Mouse (Mus musculus) lung, postnatal 0 days (tissue): ENCODE measurements around the gene Fez2. TPM values are rescaled to one million over a fixed set of nuclear protein-coding genes. Genes with fewer than 3 reads are reported as not detected.

Experiments used
- ATAC-seq: fragments of 200-750 bp; cut with Nextera tagmentation; 2 replicates; pipeline ENCODE4 v1.8.0; 2017; ENCODE audit warnings: moderate library complexity
- DNase-seq: peaks from one replicate; pipeline ENCODE4 v3.0.0-alpha.2; 2016; ENCODE audit warnings: low spot score
- H3K27ac ChIP-seq: fragments of 300-500 bp; sonication (generic); 2 replicates; pipeline ENCODE4 v1.5.1; 2014; ENCODE audit warnings: antibody characterized with exemption, mild to moderate bottlenecking, low read length, mixed read lengths
- H3K27me3 ChIP-seq: fragments of 300-500 bp; sonication (generic); replicated peaks from 2 replicates; pipeline ENCODE4 v1.6.1; 2014; ENCODE audit warnings: low read length, mixed read lengths; ENCODE audit not compliant: insufficient read depth
- H3K36me3 ChIP-seq: fragments of 300-500 bp; sonication (generic); 2 replicates; pipeline ENCODE4 v1.6.1; 2014; ENCODE audit warnings: low read length, mixed read lengths; ENCODE audit not compliant: insufficient read depth
- H3K4me1 ChIP-seq: fragments of 300-500 bp; sonication (generic); 2 replicates; pipeline ENCODE4 v1.6.1; 2014; ENCODE audit warnings: antibody characterized with exemption, low read depth, low read length, mixed read lengths; ENCODE audit not compliant: insufficient read depth
- H3K4me2 ChIP-seq: fragments of 300-500 bp; sonication (generic); replicated peaks from 2 replicates; pipeline ENCODE4 v1.6.1; 2014; ENCODE audit warnings: low read depth, mild to moderate bottlenecking, low read length, moderate library complexity, mixed read lengths
- H3K4me3 ChIP-seq: fragments of 300-500 bp; sonication (generic); 2 replicates; pipeline ENCODE4 v1.5.1; 2014; ENCODE audit warnings: low read depth, low read length
- H3K9ac ChIP-seq: fragments of 300-500 bp; sonication (generic); replicated peaks from 2 replicates; pipeline ENCODE4 v1.6.1; 2014; ENCODE audit warnings: low read depth, mild to moderate bottlenecking
- H3K9me3 ChIP-seq: fragments of 300-500 bp; sonication (generic); 2 replicates; pipeline ENCODE4 v1.6.1; 2016; ENCODE audit warnings: low read length, mixed read lengths
- CTCF ChIP-seq: IDR thresholded peaks from 2 replicates; pipeline ENCODE4 v1.5.1; 2016; ENCODE audit warnings: antibody characterized with exemption, mild to moderate bottlenecking
- EP300 ChIP-seq: IDR thresholded peaks from 2 replicates; pipeline ENCODE4 v1.6.1; 2016; ENCODE audit warnings: antibody characterized with exemption, mild to moderate bottlenecking, control low read depth
- WGBS: fragments of 180-500 bp; shearing (Covaris S2); extraction: QIAGEN DNeasy Blood & Tissue Kit; methylation state at CpG from one replicate; pipeline ENCODE4 v1.1.7; 2014; 5-methylcytosine and 5-hydroxymethylcytosine counted together
- polyA plus RNA-seq: library from polyadenylated mRNA; unstranded; fragments of >200 nt; fragmentation: Nextera tagmentation; extraction: Ambion mirVana; gene quantifications from 2 replicates; pipeline ENCODE4 v1.2.1, GENCODE M21; 2015

Fez2 gene
- polyA plus RNA-seq, 1 experiment from 2014 or later: 39.2 TPM

GRCm38 (mm10) chr17:78440771-78441170, 22.8 kb upstream of the Fez2 start:
- no peak for ATAC-seq
- TF ChIP-seq CTCF (no peak), EP300 (no peak)
- WGBS: 95% methylated on average over 2 of the region's 2 CpGs

DNA sequence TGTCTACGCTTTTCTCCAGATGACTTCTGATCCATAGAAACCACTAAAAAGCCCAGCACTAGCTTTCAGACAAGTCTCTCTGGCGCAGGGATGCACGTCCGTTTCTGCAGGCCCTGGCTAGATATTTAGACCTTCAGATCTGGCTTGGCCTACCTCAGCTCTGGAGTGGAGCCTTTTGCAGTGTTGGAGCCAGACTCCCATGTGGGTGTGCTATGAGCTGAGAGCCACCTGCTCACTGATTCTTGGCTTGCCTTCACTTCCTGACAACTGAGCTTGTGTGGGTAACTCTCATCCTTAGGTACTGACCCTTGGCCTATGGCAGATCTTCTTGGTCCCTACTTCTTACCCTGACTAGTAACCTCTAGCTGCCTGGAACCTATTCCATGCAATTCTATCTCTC, 19.2 kb upstream of the Fez2 start:
- TF ChIP-seq EP300 (no peak), CTCF (no peak)
- WGBS: 93% methylated on average over 4 of the region's 4 CpGs

More at GRCm38 (mm10) chr17:78440771-78441170, 22.8 kb upstream of the Fez2 start:
- H3K36me3 ChIP-seq: no peaks in the 10 kb centered on the region
- no peak overlapping the region for H3K4me2 ChIP-seq
- no peak overlapping the region for H3K4me3 ChIP-seq
- H3K9ac ChIP-seq: no peak overlapping the region
- no peak for DNase-seq
- no peaks in the 10 kb centered on the region for H3K27me3 ChIP-seq
- no peak overlapping the region for H3K27ac ChIP-seq
- H3K9me3 ChIP-seq: no peaks in the 10 kb centered on the region
- no peaks in the 10 kb centered on the region for H3K4me1 ChIP-seq

GRCm38 (mm10) chr17:78435661-78436060, 17.7 kb upstream of the Fez2 start:
- DNase-seq (no peak), ATAC-seq (no peak)
- Histone ChIP-seq H3K36me3 (no peaks in the 10 kb centered on the region), H3K27ac (no peak overlapping the region), H3K4me3 (no peak overlapping the region), H3K4me2 (no peak overlapping the region), H3K4me1 (no peaks in the 10 kb centered on the region), H3K9ac (no peak overlapping the region), H3K9me3 (no peaks in the 10 kb centered on the region), H3K27me3 (no peaks in the 10 kb centered on the region)
- 80% methylated on average over 6 of the region's 6 CpGs for WGBS
- TF ChIP-seq CTCF (no peak), EP300 (no peak)

More for the DNA sequence above, 19.2 kb upstream of the Fez2 start:
- no peak overlapping the region for H3K27ac ChIP-seq
- no peak overlapping the region for H3K4me3 ChIP-seq
- no peak overlapping the region for H3K9ac ChIP-seq
- ATAC-seq: no peak
- DNase-seq: no peak
- H3K9me3 ChIP-seq: no peaks in the 10 kb centered on the region
- H3K27me3 ChIP-seq: no peaks in the 10 kb centered on the region
- H3K4me2 ChIP-seq: no peak overlapping the region
- no peaks in the 10 kb centered on the region for H3K4me1 ChIP-seq
- H3K36me3 ChIP-seq: no peaks in the 10 kb centered on the region

DNA sequence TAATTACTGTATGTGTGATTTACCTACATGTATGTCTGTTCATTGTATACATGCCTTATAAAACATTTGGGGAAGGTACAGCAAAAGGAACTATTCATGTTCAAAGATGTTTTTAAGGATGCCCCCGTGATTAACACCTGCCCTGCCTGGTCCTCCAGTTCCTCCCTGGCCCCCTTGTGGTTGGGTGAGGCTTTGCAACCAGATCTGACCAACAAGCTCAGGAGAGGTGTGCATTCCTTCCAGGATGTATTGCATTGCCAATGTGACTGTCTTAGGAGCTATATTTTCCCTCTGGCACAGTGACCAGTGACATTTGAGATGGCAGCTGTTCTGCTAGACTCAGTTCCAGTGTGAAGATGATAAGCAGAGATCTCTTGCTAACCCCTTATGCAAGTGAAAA, 16.8 kb upstream of the Fez2 start:
- TF ChIP-seq EP300 (no peak), CTCF (peak; percentile 87)
- Histone ChIP-seq H3K9me3 (no peaks in the 10 kb centered on the region), H3K9ac (no peak overlapping the region), H3K4me2 (no peak overlapping the region), H3K27me3 (no peaks in the 10 kb centered on the region), H3K36me3 (no peaks in the 10 kb centered on the region), H3K4me1 (no peaks in the 10 kb centered on the region), H3K27ac (no peak overlapping the region), H3K4me3 (no peak overlapping the region)
- no peak for ATAC-seq
- 48% methylated on average over 1 of the region's 1 CpGs for WGBS
- peak; percentile 40 for DNase-seq

GRCm38 (mm10) chr17:78430374-78430773, 12.4 kb upstream of the Fez2 start:
- Histone ChIP-seq H3K36me3 (no peaks in the 10 kb centered on the region), H3K4me1 (no peaks in the 10 kb centered on the region), H3K27me3 (no peaks in the 10 kb centered on the region), H3K9ac (no peak overlapping the region), H3K27ac (no peak overlapping the region), H3K4me2 (no peak overlapping the region), H3K9me3 (no peaks in the 10 kb centered on the region), H3K4me3 (no peak overlapping the region)
- TF ChIP-seq EP300 (no peak), CTCF (peak; percentile 54)
- ATAC-seq: no peak
- WGBS: 72% methylated on average over 8 of the region's 8 CpGs
- DNase-seq: no peak

GRCm38 (mm10) chr17:78429051-78429450, 11.1 kb upstream of the Fez2 start:
- Histone ChIP-seq H3K4me2 (no peak overlapping the region), H3K9ac (no peak overlapping the region), H3K27ac (no peak overlapping the region), H3K27me3 (no peaks in the 10 kb centered on the region), H3K4me3 (no peak overlapping the region), H3K36me3 (no peaks in the 10 kb centered on the region), H3K4me1 (no peaks in the 10 kb centered on the region), H3K9me3 (no peaks in the 10 kb centered on the region)
- no peak for TF ChIP-seq CTCF
- TF ChIP-seq EP300: no peak
- no peak for DNase-seq
- 81% methylated on average over 4 of the region's 4 CpGs for WGBS
- no peak for ATAC-seq

GRCm38 (mm10) chr17:78425026-78425425, 7.1 kb upstream of the Fez2 start:
- Histone ChIP-seq H3K27ac (no peak overlapping the region), H3K9me3 (no peaks in the 10 kb centered on the region)
- WGBS: 75% methylated on average over 8 of the region's 8 CpGs

More at GRCm38 (mm10) chr17:78425026-78425425, 7.1 kb upstream of the Fez2 start:
- Histone ChIP-seq H3K4me3 (no peak overlapping the region), H3K4me1 (no peaks in the 10 kb centered on the region), H3K4me2 (no peak overlapping the region), H3K9ac (no peak overlapping the region), H3K36me3 (no peaks in the 10 kb centered on the region), H3K27me3 (no peaks in the 10 kb centered on the region)
- TF ChIP-seq CTCF (no peak), EP300 (no peak)
- no peak for ATAC-seq
- no peak for DNase-seq
